Mouse (Mus musculus): Measurements from ENCODE around the gene Ano4. TPM values are rescaled to one million over a fixed set of nuclear protein-coding genes. Genes with fewer than 3 reads are reported as not detected.
A peak's percentile ranks its signal among the peaks of the same experiment; 100 is the strongest.

Ano4 gene
- total RNA-seq (2021): 1 to 10 TPM; 7.2 to 7.5 TPM
- polyA plus RNA-seq (2012; rRNA removed): 4.3 and 5.5 TPM in 2 replicates
- long read RNA-seq, partial matches to known transcripts: 0 of 5 reads
- long read RNA-seq, other reads (novel, unspliced or antisense): 5 of 5 reads

DNA sequence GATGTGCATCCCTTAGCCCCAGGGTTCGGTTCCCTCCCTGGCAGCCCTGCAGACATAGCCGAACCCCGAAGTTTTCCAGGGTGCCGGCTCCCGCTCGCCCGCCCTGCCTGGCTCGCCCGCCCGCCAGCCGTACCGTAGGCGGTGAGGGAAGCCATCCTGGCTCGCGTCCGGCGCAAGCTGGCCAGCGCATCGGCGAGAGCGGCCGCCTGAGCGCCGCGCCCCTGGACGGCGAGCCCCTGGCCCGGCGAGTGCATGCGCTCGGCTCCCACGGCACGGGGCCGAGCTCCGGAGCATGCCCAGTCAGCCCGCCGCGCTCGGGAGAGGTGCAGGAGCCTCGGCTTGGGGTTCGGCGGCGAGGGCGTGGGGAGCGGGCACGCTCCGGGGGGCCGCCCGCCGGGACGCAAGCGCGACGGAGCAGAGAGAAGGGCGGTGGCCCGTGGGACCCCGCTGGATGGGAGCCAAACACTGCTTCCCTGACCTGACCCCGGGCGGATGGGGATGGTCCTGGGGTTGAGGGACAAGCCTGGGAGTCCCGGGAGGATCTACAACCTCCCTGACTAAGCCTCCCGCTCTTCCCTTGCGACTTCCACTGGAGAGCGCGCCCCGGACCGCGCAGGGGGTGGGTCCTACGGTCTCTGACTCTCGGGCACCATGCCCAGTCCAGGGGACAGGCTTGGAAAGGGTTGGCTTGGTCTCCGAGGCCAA is at the start of gene Ano4:
Gene Ano4, minus strand, starts transcription at position 272 of the 705 bp plus-strand sequence.
- H3K27ac ChIP-seq: peak within 1 kb of the TSS; percentile 57
- H3K9ac ChIP-seq (ENCODE audit: low read depth, low read length): peak within 1 kb of the TSS; percentile 69
- no peaks in the 10 kb centered on the region for H3K27me3 ChIP-seq (ENCODE audit: control insufficient read depth, insufficient read depth, low read length)
- WGBS: 1% methylated on average over 70 of the region's 70 CpGs
- no peaks in the 10 kb centered on the region for H3K79me2 ChIP-seq (replicated peaks; ENCODE audit: control insufficient read depth, insufficient read depth, low read length)
- peak within 1 kb of the TSS; percentile 54 for H3K4me3 ChIP-seq
- TF ChIP-seq POLR2A (IDR thresholded peaks at IDR 0.05; ENCODE audit: insufficient read depth, low read depth, low read length) (peak; percentile 27; the same call in 1 of the 2 replicates), EP300 (IDR thresholded peaks at IDR 0.05; ENCODE audit: insufficient read depth, low read depth, low read length) (no peak), CTCF (IDR thresholded peaks at IDR 0.05) (no peak)
- peaks cover 1% of the 10 kb centered on the region for H3K4me1 ChIP-seq (ENCODE audit: control insufficient read depth, insufficient read depth, low read length)
- peak; percentile 68 to 69 for DNase-seq
- H3K36me3 ChIP-seq (ENCODE audit: control insufficient read depth, insufficient read depth, low read length): peaks cover 2% of the 10 kb centered on the region; the same call in 1 of the 2 replicates
- intact Hi-C loops (cut with DNase I): no loop called here

DNA sequence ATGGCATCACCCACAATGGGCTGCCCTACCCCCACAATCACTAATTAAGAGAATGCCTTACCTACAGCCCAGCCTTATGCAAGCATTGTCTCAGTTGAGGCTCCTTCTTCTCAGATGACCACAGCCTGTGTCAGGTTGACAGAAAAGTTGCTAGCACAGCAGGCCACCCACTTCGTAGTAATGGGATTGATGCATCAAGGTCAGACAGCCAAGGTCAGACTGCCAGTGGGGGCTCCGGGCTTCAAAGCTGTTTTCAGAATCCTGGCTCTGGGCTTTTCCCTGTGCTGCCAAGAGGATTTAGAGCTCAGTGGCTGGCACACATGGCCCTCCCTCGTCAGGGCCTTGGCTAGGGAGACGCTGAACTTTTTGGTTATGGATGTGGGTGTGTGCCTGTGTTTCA is 48.1 kb upstream of the Ano4 start:
- H3K4me1 ChIP-seq (ENCODE audit: control insufficient read depth, insufficient read depth, low read length): no peaks in the 10 kb centered on the region
- no peaks in the 10 kb centered on the region for H3K36me3 ChIP-seq (ENCODE audit: control insufficient read depth, insufficient read depth, low read length)
- no peak overlapping the region for H3K9ac ChIP-seq (ENCODE audit: low read depth, low read length)
- H3K4me3 ChIP-seq: no peak overlapping the region
- no peaks in the 10 kb centered on the region for H3K27me3 ChIP-seq (ENCODE audit: control insufficient read depth, insufficient read depth, low read length)
- 60% methylated on average over 4 of the region's 4 CpGs for WGBS
- H3K27ac ChIP-seq: no peak overlapping the region
- intact Hi-C loops (cut with DNase I): no loop called here
- no peak for DNase-seq
- no peaks in the 10 kb centered on the region for H3K79me2 ChIP-seq (replicated peaks; ENCODE audit: control insufficient read depth, insufficient read depth, low read length)
- TF ChIP-seq POLR2A (IDR thresholded peaks at IDR 0.05; ENCODE audit: insufficient read depth, low read depth, low read length): no peak

DNA sequence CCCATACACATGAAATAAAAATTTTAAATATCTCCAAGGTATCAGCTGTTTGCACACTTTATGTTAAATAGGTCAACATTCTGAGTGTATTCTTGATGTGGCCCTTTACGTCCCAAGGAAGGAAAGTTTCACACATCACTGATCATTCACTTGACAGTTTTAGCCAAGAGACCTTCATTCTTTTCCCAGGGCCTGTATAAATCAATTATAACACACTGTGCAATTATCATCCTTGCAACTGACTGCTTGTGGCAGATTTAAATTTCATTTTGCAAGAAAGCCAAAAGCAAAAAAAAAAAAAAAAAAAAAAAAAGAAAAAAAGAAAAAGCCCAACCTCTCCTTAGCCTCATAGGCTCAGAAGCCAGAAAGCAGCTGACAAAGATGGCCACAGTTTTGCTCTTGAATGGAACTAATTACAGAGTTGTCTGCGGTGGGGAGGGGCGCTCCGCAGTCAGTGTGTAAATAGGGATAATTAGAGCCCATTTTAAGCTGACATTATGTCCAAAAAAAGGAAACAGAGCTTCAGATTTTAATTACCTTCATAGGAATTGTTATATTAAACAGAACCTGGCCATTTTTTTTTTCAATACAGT is 47.1 kb upstream of the Ano4 start:
- no peaks in the 10 kb centered on the region for H3K4me1 ChIP-seq (ENCODE audit: control insufficient read depth, insufficient read depth, low read length)
- no peak for TF ChIP-seq POLR2A (IDR thresholded peaks at IDR 0.05; ENCODE audit: insufficient read depth, low read depth, low read length)
- TF ChIP-seq EP300 (IDR thresholded peaks at IDR 0.05; ENCODE audit: insufficient read depth, low read depth, low read length): no peak
- no peak for TF ChIP-seq CTCF (IDR thresholded peaks at IDR 0.05)

DNA sequence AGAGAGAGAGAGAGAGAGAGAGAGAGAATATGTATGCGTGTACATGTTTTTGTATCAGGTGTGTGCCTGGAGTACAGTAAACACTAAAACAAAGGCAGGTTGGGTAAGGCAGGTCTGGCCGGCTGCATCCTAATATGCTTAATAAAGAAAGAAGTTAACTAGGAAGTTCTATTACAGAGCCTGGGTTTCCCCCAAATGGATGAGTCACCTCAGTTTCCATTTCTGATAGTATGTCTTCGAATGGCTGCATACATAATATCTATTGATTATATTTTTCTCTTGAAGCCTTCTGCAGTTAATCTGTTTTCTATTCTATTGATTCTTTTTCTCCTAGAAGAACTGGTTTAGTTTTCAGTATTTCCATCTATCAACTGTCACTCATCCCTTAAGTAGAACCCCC is 41.9 kb upstream of the Ano4 start:
- TF ChIP-seq CTCF (IDR thresholded peaks at IDR 0.05) (no peak), POLR2A (IDR thresholded peaks at IDR 0.05; ENCODE audit: insufficient read depth, low read depth, low read length) (no peak), EP300 (IDR thresholded peaks at IDR 0.05; ENCODE audit: insufficient read depth, low read depth, low read length) (no peak)
- H3K9ac ChIP-seq (ENCODE audit: low read depth, low read length): no peak overlapping the region
- WGBS: 70% methylated on average over 3 of the region's 3 CpGs
- H3K27me3 ChIP-seq (ENCODE audit: control insufficient read depth, insufficient read depth, low read length): no peaks in the 10 kb centered on the region
- H3K4me3 ChIP-seq: no peak overlapping the region
- no peaks in the 10 kb centered on the region for H3K36me3 ChIP-seq (ENCODE audit: control insufficient read depth, insufficient read depth, low read length)
- DNase-seq: no peak
- no peaks in the 10 kb centered on the region for H3K79me2 ChIP-seq (replicated peaks; ENCODE audit: control insufficient read depth, insufficient read depth, low read length)
- H3K27ac ChIP-seq: no peak overlapping the region
- intact Hi-C loops (cut with DNase I): no loop called here
- H3K4me1 ChIP-seq (ENCODE audit: control insufficient read depth, insufficient read depth, low read length): no peaks in the 10 kb centered on the region

More for the DNA sequence above, 47.1 kb upstream of the Ano4 start:
- Histone ChIP-seq H3K27ac (no peak overlapping the region), H3K9ac (ENCODE audit: low read depth, low read length) (no peak overlapping the region), H3K27me3 (ENCODE audit: control insufficient read depth, insufficient read depth, low read length) (no peaks in the 10 kb centered on the region), H3K79me2 (replicated peaks; ENCODE audit: control insufficient read depth, insufficient read depth, low read length) (no peaks in the 10 kb centered on the region), H3K4me3 (no peak overlapping the region), H3K36me3 (ENCODE audit: control insufficient read depth, insufficient read depth, low read length) (no peaks in the 10 kb centered on the region)
- WGBS: 91% methylated on average over 4 of the region's 4 CpGs
- no peak for DNase-seq
- intact Hi-C loops (cut with DNase I): no loop called here

DNA sequence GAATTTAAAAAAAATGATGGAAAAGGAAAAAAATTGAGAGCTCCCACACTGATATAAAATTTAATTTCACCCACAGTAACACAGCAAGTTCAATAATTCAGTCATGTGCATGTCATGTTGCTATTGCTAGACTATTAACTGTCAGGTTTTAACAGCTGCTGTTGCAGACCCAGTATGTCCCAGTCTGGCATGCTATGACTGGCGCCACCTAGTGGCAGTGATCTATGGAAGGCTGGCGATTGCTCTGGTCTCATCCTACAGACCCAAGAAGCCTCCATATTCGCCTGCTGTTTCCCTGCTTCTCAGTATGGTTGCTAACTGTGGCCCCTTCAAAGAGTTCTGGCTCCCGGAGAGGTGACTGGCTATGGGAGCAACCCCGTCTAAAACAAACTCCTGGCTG is 38.9 kb upstream of the Ano4 start:
- 8% methylated on average over 5 of the region's 5 CpGs for WGBS
- peak; percentile 62 to 76 for DNase-seq
- intact Hi-C loops (cut with DNase I): loop anchor here (1.0 kb wide), 1 partner anchor 56 kb away; no protein-coding TSS in a partner anchor

DNA sequence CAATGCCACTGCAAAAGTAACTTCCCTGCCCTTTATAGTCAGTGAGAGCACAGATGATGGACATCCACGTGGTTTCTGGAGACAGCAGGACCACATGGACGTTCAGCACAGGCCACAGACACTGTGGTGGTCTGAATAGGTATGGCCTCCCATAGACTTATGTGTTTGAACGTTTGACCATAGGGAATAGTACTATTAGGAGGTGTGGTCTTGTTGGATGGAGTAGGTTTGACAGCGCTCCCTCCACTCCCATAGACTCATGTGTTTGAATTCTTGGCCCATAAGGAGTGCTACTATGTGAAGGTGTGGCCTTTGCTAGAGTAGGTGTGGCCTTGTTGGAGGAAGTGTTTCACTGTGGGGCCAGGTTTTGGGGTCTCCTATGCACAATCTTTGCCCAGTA is 33.2 kb upstream of the Ano4 start:
- intact Hi-C loops (cut with DNase I): no loop called here
- H3K27me3 ChIP-seq (ENCODE audit: control insufficient read depth, insufficient read depth, low read length): no peaks in the 10 kb centered on the region
- no peaks in the 10 kb centered on the region for H3K79me2 ChIP-seq (replicated peaks; ENCODE audit: control insufficient read depth, insufficient read depth, low read length)
- no peaks in the 10 kb centered on the region for H3K4me1 ChIP-seq (ENCODE audit: control insufficient read depth, insufficient read depth, low read length)
- TF ChIP-seq EP300 (IDR thresholded peaks at IDR 0.05; ENCODE audit: insufficient read depth, low read depth, low read length): no peak
- no peak for TF ChIP-seq CTCF (IDR thresholded peaks at IDR 0.05)
- TF ChIP-seq POLR2A (IDR thresholded peaks at IDR 0.05; ENCODE audit: insufficient read depth, low read depth, low read length): no peak
- no peaks in the 10 kb centered on the region for H3K36me3 ChIP-seq (ENCODE audit: control insufficient read depth, insufficient read depth, low read length)
- H3K9ac ChIP-seq (ENCODE audit: low read depth, low read length): no peak overlapping the region
- WGBS: 65% methylated on average over 4 of the region's 4 CpGs
- H3K4me3 ChIP-seq: no peak overlapping the region
- DNase-seq: no peak
- no peak overlapping the region for H3K27ac ChIP-seq

More for the DNA sequence above, 38.9 kb upstream of the Ano4 start:
- Histone ChIP-seq H3K4me1 (ENCODE audit: control insufficient read depth, insufficient read depth, low read length) (no peaks in the 10 kb centered on the region), H3K36me3 (ENCODE audit: control insufficient read depth, insufficient read depth, low read length) (no peaks in the 10 kb centered on the region), H3K79me2 (replicated peaks; ENCODE audit: control insufficient read depth, insufficient read depth, low read length) (no peaks in the 10 kb centered on the region), H3K27me3 (ENCODE audit: control insufficient read depth, insufficient read depth, low read length) (no peaks in the 10 kb centered on the region), H3K4me3 (no peak overlapping the region), H3K27ac (no peak overlapping the region), H3K9ac (ENCODE audit: low read depth, low read length) (no peak overlapping the region)
- no peak for TF ChIP-seq EP300 (IDR thresholded peaks at IDR 0.05; ENCODE audit: insufficient read depth, low read depth, low read length)
- peak; percentile 94 for TF ChIP-seq CTCF (IDR thresholded peaks at IDR 0.05)
- no peak for TF ChIP-seq POLR2A (IDR thresholded peaks at IDR 0.05; ENCODE audit: insufficient read depth, low read depth, low read length)

Measured in heart, adult 2 months (tissue).